Mouse (Mus musculus) left cerebral cortex, adult 18-20 months (tissue): Measurements from ENCODE around the gene Evpl. TPM values are rescaled to one million over a fixed set of nuclear protein-coding genes. Genes with fewer than 3 reads are reported as not detected.
"Not testable (repeated sequence)": the region's sequence is repeated elsewhere in the genome, so short reads cannot be mapped to it uniquely, and the experiment has no call there.

Experiments
- DNase-seq, 2 experiments: peaks; one replicate each; pipeline ENCODE4 v3.0.0; 2021 to 2022; ENCODE audit warnings: low spot score in 2 of 2, mixed read lengths in 1 of 2
- long read RNA-seq, 2 experiments: library from polyadenylated mRNA; stranded (forward); transcript quantifications; one replicate each; pipeline ENCODE4 v2.0.0; 2021
- total RNA-seq, 2 experiments: library from RNA; stranded (reverse); gene quantifications; 2 replicates each; pipeline ENCODE4 v1.2.3; 2021

Evpl gene
- 1 to 10 TPM; 1.8 to 1.9 TPM for total RNA-seq
- long read RNA-seq, experiment 1, partial matches to known transcripts: 0 of 5 reads
- long read RNA-seq, experiment 1, other reads (novel, unspliced or antisense): 5 of 5 reads
- long read RNA-seq, experiment 2, partial matches to known transcripts: 0 of 2 reads
- long read RNA-seq, experiment 2, other reads (novel, unspliced or antisense): 2 of 2 reads

GRCm38 (mm10) chr11:116237742-116238395 lies at the start of gene Evpl:
Gene Evpl, minus strand, starts transcription at chr11:116238077.
- no peak for DNase-seq

DNA sequence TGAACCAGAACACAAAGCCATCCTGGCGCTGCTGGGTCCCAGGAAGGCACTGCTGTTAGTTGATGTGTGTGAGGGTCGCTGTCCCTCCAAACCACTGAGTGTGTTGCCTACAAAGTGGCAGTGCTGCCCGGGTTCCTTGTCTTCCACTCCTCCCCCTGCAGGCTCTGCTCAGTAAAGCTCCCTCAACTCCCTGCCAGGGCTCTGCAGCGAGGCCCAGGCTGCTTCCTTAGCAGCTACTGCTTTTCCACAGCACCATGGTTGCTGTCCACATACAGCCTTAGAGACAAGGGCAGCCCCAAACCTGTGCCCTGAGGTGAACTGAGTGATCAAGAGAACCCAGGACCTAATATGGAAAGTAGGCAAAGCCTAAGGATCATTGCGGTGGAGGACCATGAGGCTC lies 49.5 kb upstream of the Evpl start:
- DNase-seq: no peak

DNA sequence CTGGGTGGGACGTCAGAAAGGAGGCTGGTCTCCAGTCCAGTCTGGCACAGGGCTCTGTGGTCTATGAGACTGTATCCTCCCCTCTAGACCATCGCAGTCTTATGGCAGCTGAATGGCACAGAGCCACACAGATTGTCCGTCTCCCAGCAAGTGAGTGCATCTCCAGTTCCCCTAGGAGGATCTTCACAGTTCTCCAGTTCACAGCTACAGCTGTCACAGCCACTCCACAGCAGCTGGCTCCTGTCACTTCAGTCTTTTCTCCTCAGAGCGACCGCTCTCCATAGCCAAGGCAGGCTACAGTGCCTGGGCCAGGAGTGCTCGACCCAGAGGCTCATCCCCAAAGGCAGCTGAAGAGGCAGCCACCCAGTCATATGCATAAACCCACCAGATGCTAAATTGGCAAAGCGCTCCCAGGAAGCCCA lies 47.9 kb upstream of the Evpl start:
- no peak for DNase-seq

DNA sequence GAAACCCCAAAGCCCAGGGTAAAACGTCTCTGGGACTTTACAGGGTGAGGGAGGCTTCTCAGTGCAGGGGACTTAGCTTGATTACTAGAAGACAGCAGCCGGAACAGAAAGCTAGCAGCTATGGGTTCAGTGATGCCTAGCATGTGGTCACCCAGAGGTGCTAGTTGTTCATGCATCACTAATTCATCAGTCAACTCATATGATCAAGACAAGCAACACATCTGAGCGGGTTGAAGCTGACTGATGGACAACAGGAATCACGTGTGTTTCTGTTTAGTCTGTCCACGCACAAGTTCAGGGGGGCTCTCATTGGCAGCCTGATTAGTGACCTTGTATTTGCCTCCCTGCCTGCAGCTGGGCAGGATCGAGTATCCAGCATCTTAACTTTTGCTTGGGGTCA lies 46.1 kb upstream of the Evpl start:
- no peak for DNase-seq

GRCm38 (mm10) chr11:116282912-116283521 lies 45.1 kb upstream of the Evpl start:
- DNase-seq: no peak

DNA sequence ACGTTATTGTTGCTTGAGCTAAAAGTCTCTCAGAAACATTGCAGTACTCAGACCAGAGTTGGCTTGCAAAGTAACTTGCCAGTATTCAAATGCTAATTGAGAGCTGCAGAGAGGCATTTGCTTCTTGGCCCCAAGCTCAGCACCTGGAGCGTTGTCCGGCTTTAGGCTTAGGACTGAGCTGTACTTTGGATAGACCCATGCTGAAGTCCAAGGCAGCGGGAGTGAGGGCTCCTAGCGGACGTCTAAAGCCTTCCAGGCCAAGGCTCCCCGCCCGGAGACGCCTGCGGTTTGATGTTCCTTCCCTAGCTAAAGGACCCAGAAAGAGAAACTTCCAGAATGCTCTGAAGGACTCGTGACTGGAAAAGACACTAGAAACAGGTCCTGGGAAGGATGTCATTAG lies 44.2 kb upstream of the Evpl start:
- no peak for DNase-seq

GRCm38 (mm10) chr11:116281671-116282070 lies 43.8 kb upstream of the Evpl start:
- DNase-seq: no peak

GRCm38 (mm10) chr11:116280751-116281663 lies 43.1 kb upstream of the Evpl start, which contains the start of gene Galr2:
Gene Galr2, plus strand, starts transcription at chr11:116280939.
- DNase-seq: no peak

DNA sequence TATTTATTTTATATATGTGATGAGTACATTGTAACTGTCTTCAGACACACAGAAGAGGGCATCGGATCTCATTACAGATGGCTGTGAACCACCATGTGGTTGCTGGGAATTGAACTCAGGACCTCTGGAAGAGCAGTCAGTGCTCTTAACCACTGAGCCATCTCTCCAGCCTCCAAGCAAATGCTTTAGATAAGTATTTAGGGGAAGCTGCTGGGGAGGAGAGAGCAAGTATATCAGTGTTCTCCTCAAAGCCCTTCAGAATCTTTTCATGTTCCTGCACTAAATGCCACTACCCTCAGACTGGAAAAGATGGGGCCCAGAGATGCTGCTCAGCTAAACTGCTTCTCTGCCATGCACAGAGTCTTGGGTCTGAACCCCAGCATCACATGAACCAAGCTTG lies 39.3 kb upstream of the Evpl start:
- not testable (repeated sequence) for DNase-seq

GRCm38 (mm10) chr11:116274045-116274666 lies 36.3 kb upstream of the Evpl start, which contains the start of gene Srp68:
Gene Srp68, minus strand, starts transcription at chr11:116274217.
- peak; percentile 98 for DNase-seq

- DNase-seq: no peak
Measured at GRCm38 (mm10) chr11:116273469-116274044, 35.7 kb upstream of the Evpl start.

DNA sequence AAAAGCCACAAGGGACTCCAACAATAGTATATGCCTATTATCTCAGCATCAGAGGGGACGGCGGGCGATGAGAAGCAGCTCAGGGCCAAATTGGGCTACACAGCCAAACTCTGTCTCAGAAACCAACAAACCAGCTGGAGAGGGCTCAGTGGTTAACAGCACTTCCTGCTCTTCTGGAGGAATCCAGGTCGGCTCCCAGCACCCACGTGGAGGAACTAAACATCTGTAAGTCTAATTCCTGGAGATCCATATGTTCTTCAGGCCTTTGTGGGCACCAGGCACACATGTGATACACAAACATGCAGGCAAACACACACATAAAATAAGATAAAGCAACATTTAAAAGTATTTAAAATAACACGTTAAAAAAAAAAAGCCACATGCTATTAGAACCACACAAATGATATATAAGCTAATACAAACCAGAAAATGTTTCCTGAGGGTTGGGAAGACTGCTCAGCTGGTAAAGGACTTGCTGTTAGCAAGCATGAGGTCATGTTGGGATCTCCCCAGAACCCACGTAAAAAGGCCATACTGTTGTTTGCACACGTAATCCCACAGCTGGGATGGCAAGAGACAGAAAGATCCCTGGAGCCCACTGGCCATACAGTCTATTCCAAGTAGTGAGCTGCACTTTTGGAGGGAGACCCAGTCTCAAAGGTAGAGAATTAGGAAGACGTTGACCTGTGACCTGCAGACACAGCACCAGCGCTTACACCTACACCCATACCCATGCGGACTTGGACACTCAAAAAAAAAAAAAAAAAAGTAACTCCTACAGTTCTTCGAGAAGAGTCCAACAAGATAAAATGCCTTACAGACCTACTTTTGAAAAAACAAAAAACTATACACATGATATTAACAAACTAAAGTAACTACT lies 35.0 kb upstream of the Evpl start:
- DNase-seq: no peak

GRCm38 (mm10) chr11:116269560-116269959 lies 31.7 kb upstream of the Evpl start:
- DNase-seq: no peak

DNA sequence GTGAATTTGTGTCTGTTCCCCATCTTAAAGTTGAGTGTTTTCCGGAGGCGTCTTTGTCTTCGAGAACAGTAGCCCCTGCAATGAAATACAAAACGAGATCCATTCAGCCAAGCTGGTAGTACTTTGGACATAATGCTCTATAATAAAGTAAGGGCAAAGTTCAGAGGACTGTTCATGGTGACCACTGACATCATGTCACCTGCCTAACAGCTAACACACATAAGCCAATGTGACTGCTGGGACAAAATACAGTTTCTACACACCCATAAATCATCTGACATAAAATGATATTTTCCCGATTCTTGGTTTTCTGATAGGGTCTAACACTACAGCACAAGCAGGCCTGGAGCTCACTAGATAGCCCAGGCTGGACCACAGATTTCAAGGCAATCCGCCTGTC lies 30.4 kb upstream of the Evpl start:
- DNase-seq: no peak

GRCm38 (mm10) chr11:116267637-116268036 lies 29.8 kb upstream of the Evpl start:
- no peak for DNase-seq

GRCm38 (mm10) chr11:116265850-116266249 lies 28.0 kb upstream of the Evpl start:
- DNase-seq: no peak

- no peak for DNase-seq
Measured at GRCm38 (mm10) chr11:116265352-116265751, 27.5 kb upstream of the Evpl start.

DNA sequence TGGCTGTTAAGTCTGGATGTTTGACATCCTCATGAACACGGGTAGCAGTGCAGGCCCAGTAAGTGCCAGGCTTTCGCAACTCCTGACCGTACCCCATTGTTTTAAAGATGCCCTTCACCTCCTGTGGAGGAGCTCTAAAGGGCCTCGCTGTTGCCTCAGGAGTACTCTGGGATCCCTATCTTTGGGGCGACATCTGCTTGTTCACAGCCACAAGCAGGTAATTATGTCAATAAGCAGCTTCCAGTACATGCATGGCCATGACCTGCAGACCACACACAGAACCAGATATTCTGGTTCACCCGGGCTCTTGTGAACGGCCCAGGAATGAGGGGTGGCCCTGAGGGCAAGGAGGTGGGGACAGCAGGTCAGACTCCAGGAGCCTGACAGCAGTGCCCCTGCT lies 22.4 kb upstream of the Evpl start:
- no peak for DNase-seq

DNA sequence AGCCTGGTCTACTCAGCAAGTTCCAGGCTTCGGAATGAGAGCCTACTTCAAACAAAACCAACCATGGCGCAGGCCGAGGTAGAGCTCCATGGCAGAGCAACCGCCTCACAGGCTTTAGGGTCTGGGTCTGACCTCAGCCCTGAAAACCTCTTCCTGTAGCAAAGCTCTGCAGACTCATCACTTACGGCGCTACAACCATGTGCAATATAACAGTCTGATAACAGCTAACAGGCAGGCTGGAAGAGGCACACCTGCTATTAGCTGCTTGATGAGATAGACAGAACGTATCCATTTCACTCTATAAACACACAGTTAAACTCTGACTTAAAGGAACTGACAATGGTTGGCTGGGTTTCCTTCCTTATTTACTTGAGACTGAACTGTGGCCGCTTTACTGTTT lies 21.6 kb upstream of the Evpl start:
- DNase-seq: no peak
